Comparison of ENCODE assay signal across 36 mouse cellular contexts in genomic region chr17:29542831-29543690, GRCm38 (mm10). TPM values are rescaled to one million over a fixed set of nuclear protein-coding genes. Genes with fewer than 3 reads are reported as not detected.
DNase-seq lines count a peak whose midpoint lies in the region; TF ChIP-seq lines count a peak whose summit lies in the region.
"Had no signal": no experiment of that assay in that cellular context is flagged by ENCODE, and none has a peak within 500 bp of the region (broad histone marks: within the 10 kb centered on the region; RNA-seq: fewer than 3 reads in every experiment).

No protein-coding gene starts in this region.

- H3K9me3 ChIP-seq in embryonic facial prominence, embryonic 10.5 days = 0 out of 2 replicates have a peak, but pooled peaks cover 5% of the 10 kb centered on the region
- H3K9me3 ChIP-seq: embryonic facial prominence, embryonic 13.5 days; heart, embryonic 10.5 days; intestine, embryonic 15.5 days; limb, embryonic 15.5 days; neural tube, embryonic 12.5 days; stomach, embryonic 15.5 days had no signal

- H3K4me3 ChIP-seq in cerebellum, adult 2 months (replicated peaks; ENCODE audit: insufficient read depth, low read depth, low read length) = no peak overlapping the region
- H3K4me3 ChIP-seq in embryonic facial prominence, embryonic 10.5 days = no peak overlapping the region
- H3K4me3 ChIP-seq: embryonic facial prominence, embryonic 13.5 days; erythroblast, embryonic 14.5 days; heart, embryonic 10.5 days; intestine, embryonic 15.5 days; limb, embryonic 15.5 days; megakaryocyte, embryonic 14.5 days; neural tube, embryonic 12.5 days; stomach, embryonic 15.5 days had no signal

- H3K27me3 ChIP-seq in cerebellum, adult 2 months (ENCODE audit: control insufficient read depth, insufficient read depth, low read length) = no peaks in the 10 kb centered on the region
- H3K27me3 ChIP-seq in embryonic facial prominence, embryonic 10.5 days (replicated peaks; ENCODE audit: low read depth, poor library complexity, severe bottlenecking) = no peaks in the 10 kb centered on the region
- H3K27me3 ChIP-seq: embryonic facial prominence, embryonic 13.5 days; intestine, embryonic 15.5 days; limb, embryonic 15.5 days; neural tube, embryonic 12.5 days; stomach, embryonic 15.5 days had no signal

- 12% methylated on average over 19 of the region's 19 CpGs for WGBS in cerebellum, adult 2 months
- 89% methylated on average over 19 of the region's 19 CpGs for WGBS in embryonic facial prominence, embryonic 10.5 days

- peaks cover 16% of the 10 kb centered on the region; the same call in 1 of the 2 replicates for H3K4me1 ChIP-seq in cerebellum, adult 2 months (ENCODE audit: control insufficient read depth, insufficient read depth, low read length)
- no peaks in the 10 kb centered on the region for H3K4me1 ChIP-seq in embryonic facial prominence, embryonic 10.5 days
- H3K4me1 ChIP-seq: embryonic facial prominence, embryonic 13.5 days; heart, embryonic 10.5 days; intestine, embryonic 15.5 days; megakaryocyte, embryonic 14.5 days; neural tube, embryonic 12.5 days; stomach, embryonic 15.5 days had no signal

- no peak for TF ChIP-seq CTCF in cerebellum, adult 2 months (IDR thresholded peaks at IDR 0.05; ENCODE audit: borderline replicate concordance, insufficient read depth, low read depth, low read length)

- peak; percentile 70 for DNase-seq in brain, adult 2 months (ENCODE audit: low read depth, low spot score)
- peak; percentile 66 to 73 for DNase-seq in cerebellum, adult 2 months
- peak; percentile 66 to 76 for DNase-seq in cerebellum, postnatal 25 days
- DNase-seq in layer of hippocampus, adult 9-11 months = peak; percentile 34
- DNase-seq in embryonic facial prominence, embryonic 10.5 days (ENCODE audit: low spot score) = no peak
- no peak for DNase-seq in left cerebral cortex, adult 8-10 months (ENCODE audit: low spot score in 2 of 2)
- no peak for DNase-seq in heart, adult 8-10 months (ENCODE audit: low spot score)
- no peak for DNase-seq in spleen, postnatal 14 days (ENCODE audit: low spot score in 2 of 2)
- DNase-seq: adrenal gland, adult 2 months; kidney, adult 8-10 months; kidney, postnatal 25 days; left cerebral cortex, postnatal 4 days; lung, embryonic 14.5 days; lung, postnatal 36 days; midbrain, embryonic 14.5 days; retina, postnatal 1 day; right cerebral cortex, postnatal 4 days; thymus, adult 18-20 months; thymus, postnatal 4 days had no signal

- 0 out of 2 replicates have a peak overlapping the region, but pooled peaks have one; percentile 3 for H3K27ac ChIP-seq in cerebellum, adult 2 months (ENCODE audit: insufficient read depth, low read length)
- no peak overlapping the region for H3K27ac ChIP-seq in embryonic facial prominence, embryonic 10.5 days (replicated peaks)
- H3K27ac ChIP-seq: embryonic facial prominence, embryonic 13.5 days; heart, embryonic 10.5 days; intestine, embryonic 15.5 days; limb, embryonic 15.5 days; liver, embryonic 14.5 days; neural tube, embryonic 12.5 days; stomach, embryonic 15.5 days had no signal

- H3K36me3 ChIP-seq in embryonic facial prominence, embryonic 10.5 days (replicated peaks) = no peaks in the 10 kb centered on the region
- H3K36me3 ChIP-seq: embryonic facial prominence, embryonic 13.5 days; G1E; heart, embryonic 10.5 days; intestine, embryonic 15.5 days; limb, embryonic 15.5 days; neural tube, embryonic 12.5 days; stomach, embryonic 15.5 days had no signal

- no peak for TF ChIP-seq POLR2A in cerebellum, adult 2 months (IDR thresholded peaks at IDR 0.05; ENCODE audit: borderline replicate concordance, insufficient read depth, low read length)

RNA-seq across cellular contexts. Expression of gene Gm17657, which starts 6.4 kb away (rescaled TPM):
- polyA plus RNA-seq in cerebellum, adult 2 months (2012; rRNA removed) = not detected in 2 replicates
- not detected in 2 replicates for polyA plus RNA-seq in embryonic facial prominence, embryonic 10.5 days (2016; fragmentation: Nextera tagmentation; extraction: Ambion mirVana)
- not detected for total RNA-seq in left cerebral cortex, adult 8-10 months (2022)
- not detected for total RNA-seq in heart, adult 8-10 months (2022)
- total RNA-seq: adrenal gland, adult 2 months; adrenal gland, postnatal 4 days; gastrocnemius, adult 8-10 months; hematopoietic stem cell, adult 5-6 weeks; left cerebral cortex, postnatal 4 days had no signal
- polyA plus RNA-seq: adrenal gland, adult 2 months; embryonic facial prominence, embryonic 13.5 days; erythroblast, embryonic 14.5 days; forebrain, embryonic 14.5 days; G1E; gonadal fat pad, adult 2 months; heart, embryonic 10.5 days; heart, embryonic 16.5 days; hindbrain, embryonic 16.5 days; intestine, embryonic 15.5 days; limb, embryonic 15.5 days; liver, embryonic 14.5 days; lung, embryonic 14.5 days; midbrain, embryonic 14.5 days; neural tube, embryonic 12.5 days; stomach, embryonic 15.5 days had no signal

RNA-seq across cellular contexts. Expression of gene Tbc1d22b, which starts 6.5 kb away (rescaled TPM):
- polyA plus RNA-seq in cerebellum, adult 2 months (2012; rRNA removed) = 37.4 and 37.7 TPM in 2 replicates
- polyA plus RNA-seq in embryonic facial prominence, embryonic 10.5 days (2016; fragmentation: Nextera tagmentation; extraction: Ambion mirVana) = 18.4 and 19.5 TPM in 2 replicates
- total RNA-seq in left cerebral cortex, adult 8-10 months (2022) = 10 to 100 TPM; 35.6 to 39.5 (median 38.4) TPM
- total RNA-seq in heart, adult 8-10 months (2022) = 10 to 100 TPM; 11.3 to 13.5 (median 11.9) TPM

RNA-seq across cellular contexts. Expression of gene Tmem217, which starts 9.1 kb away (rescaled TPM):
- polyA plus RNA-seq in cerebellum, adult 2 months (2012; rRNA removed) = 0.76 and 1.2 TPM in 2 replicates
- 1.0 and 1.5 TPM in 2 replicates for polyA plus RNA-seq in embryonic facial prominence, embryonic 10.5 days (2016; fragmentation: Nextera tagmentation; extraction: Ambion mirVana)
- not detected for total RNA-seq in left cerebral cortex, adult 8-10 months (2022)
- total RNA-seq in heart, adult 8-10 months (2022) = not detected
- total RNA-seq: adrenal gland, adult 2 months; gastrocnemius, adult 8-10 months; hematopoietic stem cell, adult 5-6 weeks; left cerebral cortex, postnatal 4 days had no signal
- polyA plus RNA-seq: erythroblast, embryonic 14.5 days; forebrain, embryonic 14.5 days; G1E had no signal

RNA-seq across cellular contexts. Expression of gene Pim1, which starts 52.5 kb away (rescaled TPM):
- 10.5 and 10.9 TPM in 2 replicates for polyA plus RNA-seq in cerebellum, adult 2 months (2012; rRNA removed)
- polyA plus RNA-seq in embryonic facial prominence, embryonic 10.5 days (2016; fragmentation: Nextera tagmentation; extraction: Ambion mirVana) = 31.6 and 33.2 TPM in 2 replicates
- 1 to 10 TPM; 4.3 to 6.0 (median 5.1) TPM for total RNA-seq in left cerebral cortex, adult 8-10 months (2022)
- total RNA-seq in heart, adult 8-10 months (2022) = 10 to 100 TPM; 16.0 to 22.3 (median 17.4) TPM

Comparison
In these comparisons a context has a peak if more than half of its experiments do, and no peak if none do; other contexts are left out.
1. DNase-seq: peak in brain, adult 2 months (single experiment), cerebellum, adult 2 months (2 of 2), cerebellum, postnatal 25 days (2 of 2) and layer of hippocampus, adult 9-11 months (single experiment); none in embryonic facial prominence, embryonic 10.5 days (single experiment), left cerebral cortex, adult 8-10 months (0 of 2), heart, adult 8-10 months (single experiment) and spleen, postnatal 14 days (0 of 2).